Mouse (Mus musculus) macrophage (primary cell): Measurements from ENCODE around the gene Dcun1d3. TPM values are rescaled to one million over a fixed set of nuclear protein-coding genes. Genes with fewer than 3 reads are reported as not detected.

ENCODE experiments used
- H3K27ac ChIP-seq: fragments of 350-480 bp; formaldehyde crosslinking; 2 replicates; pipeline ENCODE4 v1.9.0; 2021
- H3K36me3 ChIP-seq: fragments of 350-480 bp; formaldehyde crosslinking; 2 replicates; pipeline ENCODE4 v1.9.0; 2021; ENCODE audit errors: inconsistent target
- H3K4me3 ChIP-seq: fragments of 350-480 bp; formaldehyde crosslinking; 2 replicates; pipeline ENCODE4 v1.9.0; 2021; ENCODE audit errors: inconsistent target
- H3K79me2 ChIP-seq: fragments of 350-480 bp; formaldehyde crosslinking; 2 replicates; pipeline ENCODE4 v1.9.0; 2021; ENCODE audit errors: inconsistent target
- WGBS: methylation state at CpG from one replicate; pipeline ENCODE4 v1.1.7; 2026; ENCODE audit warnings: inconsistent platforms; ENCODE audit not compliant: missing documents; 5-methylcytosine and 5-hydroxymethylcytosine counted together
- polyA plus RNA-seq: library from polyadenylated mRNA; stranded (reverse); fragments of 250-400 nt; gene quantifications from 3 replicates; pipeline ENCODE4 v1.2.4, GENCODE M21; 2018; ENCODE audit warnings: inconsistent platforms
- total RNA-seq, 78 experiments: library from RNA; depleted of rRNA; stranded (reverse); fragments of 250-400 nt; gene quantifications; 1 replicate in 9 of 78; 2 replicates in 24 of 78; 3 replicates in 43 of 78; 4 replicates in 2 of 78; pipeline ENCODE4 v1.2.4; 2018; ENCODE audit warnings: inconsistent platforms in 56 of 78

Gene Dcun1d3
- total RNA-seq (2018; cell fraction: chromatin; rRNA removed), result 10 to 100 TPM; 26.4 to 85.5 (median 42.5) TPM
- total RNA-seq (2018; cell fraction: cytosol; rRNA removed), result 10 to 100 TPM in 22 of 26 experiments, 1 to 10 TPM in 4; 9.5 to 30.1 (median 12.5) TPM
- total RNA-seq (2018; cell fraction: nucleus; rRNA removed), result 10 to 100 TPM; 25.7 to 99.9 (median 40.9) TPM
- polyA plus RNA-seq, result 6.6 to 9.8 TPM (median 9.0 TPM) in 3 replicates

- no peaks in the 10 kb centered on the region for H3K36me3 ChIP-seq
- peak within 1 kb of the TSS; percentile 93 for H3K27ac ChIP-seq
- peak within 1 kb of the TSS; percentile 88 for H3K4me3 ChIP-seq
- peaks cover 45% of the 10 kb centered on the region for H3K79me2 ChIP-seq
- 2% methylated on average over 63 of the region's 63 CpGs for WGBS
Observed at GRCm38 (mm10) chr7:119895639-119896512, at the start of gene Dcun1d3, which contains the start of gene Lyrm1. Gene Dcun1d3, minus strand, starts transcription at chr7:119896298. Gene Lyrm1, plus strand, starts transcription at chr7:119895861.

- Histone ChIP-seq H3K27ac (no peak overlapping the region), H3K4me3 (no peak overlapping the region), H3K79me2 (no peaks in the 10 kb centered on the region), H3K36me3 (no peaks in the 10 kb centered on the region)
- 69% methylated on average over 2 of the region's 2 CpGs for WGBS
Observed at GRCm38 (mm10) chr7:119941569-119941968, 45.5 kb upstream of the Dcun1d3 start.

- Histone ChIP-seq H3K79me2 (no peaks in the 10 kb centered on the region), H3K27ac (no peak overlapping the region), H3K36me3 (no peaks in the 10 kb centered on the region), H3K4me3 (no peak overlapping the region)
- 73% methylated on average over 5 of the region's 5 CpGs for WGBS
Observed at GRCm38 (mm10) chr7:119937036-119937435, 40.9 kb upstream of the Dcun1d3 start.

GRCm38 (mm10) chr7:119936321-119936720, 40.2 kb upstream of the Dcun1d3 start:
- no peak overlapping the region for H3K4me3 ChIP-seq
- H3K27ac ChIP-seq, result no peak overlapping the region
- no peaks in the 10 kb centered on the region for H3K36me3 ChIP-seq
- no peaks in the 10 kb centered on the region for H3K79me2 ChIP-seq

GRCm38 (mm10) chr7:119928783-119929440, 32.8 kb upstream of the Dcun1d3 start:
- H3K36me3 ChIP-seq, result no peaks in the 10 kb centered on the region
- H3K27ac ChIP-seq, result no peak overlapping the region
- no peak overlapping the region for H3K4me3 ChIP-seq
- 70% methylated on average over 2 of the region's 2 CpGs for WGBS
- no peaks in the 10 kb centered on the region for H3K79me2 ChIP-seq

GRCm38 (mm10) chr7:119921054-119921453, 25.0 kb upstream of the Dcun1d3 start:
- H3K4me3 ChIP-seq, result no peak overlapping the region
- H3K36me3 ChIP-seq, result no peaks in the 10 kb centered on the region
- no peaks in the 10 kb centered on the region for H3K79me2 ChIP-seq
- WGBS, result 79% methylated on average over 4 of the region's 4 CpGs
- peak overlapping the region; percentile 10; the same call in 1 of the 2 replicates for H3K27ac ChIP-seq

- H3K79me2 ChIP-seq, result no peaks in the 10 kb centered on the region
- no peaks in the 10 kb centered on the region for H3K36me3 ChIP-seq
- no peak overlapping the region for H3K4me3 ChIP-seq
- H3K27ac ChIP-seq, result peak overlapping the region; percentile 10; the same call in 1 of the 2 replicates
- 50% methylated on average over 2 of the region's 2 CpGs for WGBS
Observed at GRCm38 (mm10) chr7:119920457-119920856, 24.4 kb upstream of the Dcun1d3 start.

GRCm38 (mm10) chr7:119911727-119912126, 15.6 kb upstream of the Dcun1d3 start:
- no peak overlapping the region for H3K27ac ChIP-seq
- H3K36me3 ChIP-seq, result no peaks in the 10 kb centered on the region
- H3K4me3 ChIP-seq, result no peak overlapping the region
- WGBS, result 93% methylated on average over 3 of the region's 3 CpGs
- H3K79me2 ChIP-seq, result no peaks in the 10 kb centered on the region

- no peak overlapping the region for H3K4me3 ChIP-seq
- no peaks in the 10 kb centered on the region for H3K36me3 ChIP-seq
- 91% methylated on average over 3 of the region's 3 CpGs for WGBS
- no peaks in the 10 kb centered on the region for H3K79me2 ChIP-seq
- H3K27ac ChIP-seq, result peak overlapping the region; percentile 25
Observed at GRCm38 (mm10) chr7:119906523-119907215, 10.6 kb upstream of the Dcun1d3 start.

- Histone ChIP-seq H3K4me3 (no peak overlapping the region), H3K36me3 (no peaks in the 10 kb centered on the region), H3K79me2 (peaks cover 9% of the 10 kb centered on the region; the same call in 1 of the 2 replicates), H3K27ac (peak overlapping the region; percentile 10)
- WGBS, result 30% methylated on average over 3 of the region's 3 CpGs
Observed at GRCm38 (mm10) chr7:119899386-119900057, 3.4 kb upstream of the Dcun1d3 start.

- no peak overlapping the region for H3K27ac ChIP-seq
- H3K79me2 ChIP-seq, result peaks cover 20% of the 10 kb centered on the region
- 100% methylated on average over 1 of the region's 1 CpGs for WGBS
- H3K36me3 ChIP-seq, result no peaks in the 10 kb centered on the region
- H3K4me3 ChIP-seq, result no peak overlapping the region
Observed at GRCm38 (mm10) chr7:119898247-119898856, 2.3 kb upstream of the Dcun1d3 start.

GRCm38 (mm10) chr7:119897521-119898109, 1.5 kb upstream of the Dcun1d3 start:
- 91% methylated on average over 8 of the region's 8 CpGs for WGBS
- H3K27ac ChIP-seq, result no peak overlapping the region
- H3K36me3 ChIP-seq, result no peaks in the 10 kb centered on the region
- H3K79me2 ChIP-seq, result peaks cover 28% of the 10 kb centered on the region
- H3K4me3 ChIP-seq, result no peak overlapping the region

- Histone ChIP-seq H3K27ac (peak overlapping the region; percentile 60), H3K36me3 (no peaks in the 10 kb centered on the region), H3K79me2 (peaks cover 52% of the 10 kb centered on the region), H3K4me3 (peak overlapping the region; percentile 88)
- 2% methylated on average over 14 of the region's 15 CpGs for WGBS
Observed at GRCm38 (mm10) chr7:119894818-119895544, 1.1 kb downstream of the Dcun1d3 start.
